Mouse (Mus musculus): ENCODE data around the gene Usp28. TPM values are rescaled to one million over a fixed set of nuclear protein-coding genes. Genes with fewer than 3 reads are reported as not detected.

Gene Usp28
- total RNA-seq (2014; fragmentation: Nextera tagmentation) (28.7 and 33.3 TPM in 2 replicates), total RNA-seq (2017) (12.2 and 12.3 TPM in 2 replicates), polyA plus RNA-seq (2012) (10.1 and 10.7 TPM in 2 replicates)

DNA sequence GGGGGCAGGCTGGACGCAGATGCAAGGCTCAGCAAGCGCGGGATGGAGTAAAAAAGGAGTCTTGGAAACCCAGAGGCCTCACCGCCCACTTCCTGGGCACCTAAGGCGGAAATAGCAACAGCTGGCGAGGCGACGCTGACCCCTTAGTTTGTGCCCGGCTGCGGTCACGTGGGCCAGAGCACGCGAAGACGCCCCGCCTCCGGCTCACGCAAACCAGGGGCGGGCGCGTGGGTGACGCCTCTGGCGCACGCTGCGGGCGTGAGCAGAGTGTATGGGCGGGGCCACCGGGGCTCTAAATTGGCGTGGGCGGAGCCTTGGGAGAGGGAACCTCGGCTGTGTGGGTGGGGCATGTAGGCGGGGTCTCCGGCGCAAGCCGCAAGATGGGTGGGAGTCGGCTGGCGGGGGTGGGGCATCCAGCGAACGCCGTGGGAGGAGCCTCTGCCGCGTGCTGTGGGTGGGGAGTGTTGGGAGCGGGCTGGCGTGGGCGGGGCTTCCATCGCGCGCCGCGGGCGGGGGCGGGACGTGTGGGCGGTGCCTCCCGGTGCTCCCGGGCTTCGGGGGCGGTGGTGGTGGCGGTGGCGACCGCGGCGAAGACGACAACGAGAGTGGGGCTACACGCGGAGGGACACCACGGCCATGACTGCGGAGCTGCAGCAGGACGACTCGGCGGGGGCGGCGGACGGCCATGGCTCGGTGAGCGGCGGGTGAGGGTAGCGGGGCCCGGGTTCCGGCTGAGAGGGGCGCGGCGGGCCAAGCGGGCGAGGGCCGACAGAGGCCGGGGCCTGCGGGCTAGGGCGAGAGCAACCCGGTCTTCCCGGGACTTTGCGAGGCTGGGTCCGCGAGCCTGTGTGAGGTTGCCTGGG, at the start of gene Usp28:
Gene Usp28 (plus strand): TSS at position 531 of the 863 bp plus-strand sequence.
- peak within 1 kb of the TSS; percentile 85 for H3K4me3 ChIP-seq (ENCODE audit: low read depth, low read length)
- H3K9me3 ChIP-seq (replicated peaks), result no peaks in the 10 kb centered on the region
- peak; percentile 86 for DNase-seq (ENCODE audit: low spot score)
- peak; percentile 92 for ATAC-seq (ENCODE audit: extremely low read depth, insufficient number of reproducible peaks, low FRiP score, poor library complexity, severe bottlenecking)
- peaks cover 20% of the 10 kb centered on the region for H3K36me3 ChIP-seq (replicated peaks)
- no peaks in the 10 kb centered on the region for H3K27me3 ChIP-seq (ENCODE audit: insufficient read depth, low read length)
- peaks cover 40% of the 10 kb centered on the region for H3K4me1 ChIP-seq (ENCODE audit: insufficient read depth, low read depth, low read length)
- no peak for TF ChIP-seq GATA2 (IDR thresholded peaks at IDR 0.05; ENCODE audit: borderline replicate concordance, low read depth, low read length)
- no peak for TF ChIP-seq CTCF (IDR thresholded peaks at IDR 0.05; ENCODE audit: low read depth, low read length)
- no peak for TF ChIP-seq GATA1 (IDR thresholded peaks at IDR 0.05; ENCODE audit: borderline replicate concordance, low read length)
- no peak for TF ChIP-seq TAL1 (conservative IDR thresholded peaks at IDR 0.05; ENCODE audit: low read depth, low read length)
- no peak for TF ChIP-seq POLR2AphosphoS5 (IDR thresholded peaks at IDR 0.05; ENCODE audit: insufficient replicate concordance, low read depth, low read length)

DNA sequence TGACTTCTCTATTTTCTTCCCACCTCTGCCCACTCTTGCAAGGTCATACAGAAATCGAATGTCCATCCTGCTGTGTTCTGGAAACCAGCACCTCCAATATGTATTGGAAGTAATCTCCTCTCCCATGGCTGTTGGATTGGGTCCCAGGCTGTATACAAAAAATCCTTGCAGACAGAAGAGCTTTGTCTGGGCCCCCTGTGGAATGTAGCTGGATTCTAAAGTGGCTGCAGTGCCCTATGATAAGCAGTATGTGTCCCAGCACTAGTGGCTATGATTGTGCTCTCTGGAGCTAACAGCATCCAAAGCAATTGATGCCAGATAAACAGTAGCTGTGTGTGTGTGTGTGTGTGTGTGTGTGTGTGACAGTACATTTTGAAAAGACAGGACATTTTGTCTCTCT, 42.8 kb upstream of the Usp28 start:
- H3K9me3 ChIP-seq (replicated peaks), result no peaks in the 10 kb centered on the region
- DNase-seq (ENCODE audit: low spot score) (no peak), ATAC-seq (ENCODE audit: extremely low read depth, insufficient number of reproducible peaks, low FRiP score, poor library complexity, severe bottlenecking) (no peak)

DNA sequence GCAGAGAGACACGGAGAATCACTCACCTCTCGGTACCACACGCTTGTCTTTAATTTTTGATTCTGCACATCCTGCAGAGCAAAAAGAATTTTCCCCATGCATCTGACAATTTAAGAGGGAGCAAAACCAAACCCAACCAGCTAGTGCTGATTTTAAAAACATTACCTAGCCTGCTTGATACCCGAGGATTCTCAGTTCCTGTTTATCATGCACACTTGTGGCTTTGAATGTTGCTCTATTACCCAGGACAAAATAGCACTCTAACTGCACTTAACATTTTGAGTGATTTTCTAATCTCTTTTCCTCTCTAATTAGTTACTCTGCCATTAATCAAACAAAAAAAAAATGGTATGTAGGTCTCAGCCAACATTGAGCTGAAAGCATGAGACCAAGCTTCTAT, 37.6 kb upstream of the Usp28 start:
- no peak for DNase-seq (ENCODE audit: low spot score)
- no peak for ATAC-seq (ENCODE audit: extremely low read depth, insufficient number of reproducible peaks, low FRiP score, poor library complexity, severe bottlenecking)
- H3K36me3 ChIP-seq (replicated peaks), result no peaks in the 10 kb centered on the region
- H3K27me3 ChIP-seq (ENCODE audit: insufficient read depth, low read length), result peaks cover 6% of the 10 kb centered on the region; the same call in 1 of the 2 replicates
- no peak overlapping the region for H3K4me3 ChIP-seq (ENCODE audit: low read depth, low read length)
- no peak for TF ChIP-seq POLR2AphosphoS5 (IDR thresholded peaks at IDR 0.05; ENCODE audit: insufficient replicate concordance, low read depth, low read length)
- TF ChIP-seq GATA2 (IDR thresholded peaks at IDR 0.05; ENCODE audit: borderline replicate concordance, low read depth, low read length), result no peak
- no peaks in the 10 kb centered on the region for H3K9me3 ChIP-seq (replicated peaks)
- H3K4me1 ChIP-seq (ENCODE audit: insufficient read depth, low read depth, low read length), result no peaks in the 10 kb centered on the region

More for the DNA sequence above, 42.8 kb upstream of the Usp28 start:
- Histone ChIP-seq H3K36me3 (replicated peaks) (no peaks in the 10 kb centered on the region), H3K27me3 (ENCODE audit: insufficient read depth, low read length) (peaks cover 6% of the 10 kb centered on the region), H3K4me3 (ENCODE audit: low read depth, low read length) (no peak overlapping the region), H3K4me1 (ENCODE audit: insufficient read depth, low read depth, low read length) (no peaks in the 10 kb centered on the region)
- TF ChIP-seq CTCF (IDR thresholded peaks at IDR 0.05; ENCODE audit: low read depth, low read length), result no peak
- TF ChIP-seq GATA1 (IDR thresholded peaks at IDR 0.05; ENCODE audit: borderline replicate concordance, low read length), result no peak
- TF ChIP-seq TAL1 (conservative IDR thresholded peaks at IDR 0.05; ENCODE audit: low read depth, low read length), result no peak
- no peak for TF ChIP-seq POLR2AphosphoS5 (IDR thresholded peaks at IDR 0.05; ENCODE audit: insufficient replicate concordance, low read depth, low read length)
- TF ChIP-seq GATA2 (IDR thresholded peaks at IDR 0.05; ENCODE audit: borderline replicate concordance, low read depth, low read length), result no peak

DNA sequence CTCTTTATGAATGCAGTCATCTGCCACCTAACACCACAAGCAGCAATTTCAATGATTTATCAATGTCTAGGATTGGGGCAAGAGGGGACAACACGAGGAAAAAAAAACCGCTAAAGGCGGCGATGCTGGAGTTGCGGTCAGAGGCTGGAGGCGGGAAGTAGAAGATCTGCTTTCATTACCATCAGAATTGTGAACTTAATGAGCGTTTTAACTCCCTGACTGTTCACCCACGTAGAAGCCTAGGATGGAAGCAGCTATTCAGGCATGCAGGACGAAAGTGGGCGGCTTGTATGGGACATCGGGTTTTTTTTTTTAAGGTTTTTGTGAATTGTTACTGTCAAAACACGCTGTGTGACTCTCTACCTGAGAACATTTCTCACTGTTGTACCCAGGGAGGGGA, 23.9 kb upstream of the Usp28 start:
- DNase-seq (ENCODE audit: low spot score), result no peak
- H3K9me3 ChIP-seq (replicated peaks), result no peaks in the 10 kb centered on the region
- no peak overlapping the region for H3K4me3 ChIP-seq (ENCODE audit: low read depth, low read length)
- no peak for ATAC-seq (ENCODE audit: extremely low read depth, insufficient number of reproducible peaks, low FRiP score, poor library complexity, severe bottlenecking)
- TF ChIP-seq CTCF (IDR thresholded peaks at IDR 0.05; ENCODE audit: low read depth, low read length), result no peak
- TF ChIP-seq TAL1 (conservative IDR thresholded peaks at IDR 0.05; ENCODE audit: low read depth, low read length), result no peak
- no peak for TF ChIP-seq POLR2AphosphoS5 (IDR thresholded peaks at IDR 0.05; ENCODE audit: insufficient replicate concordance, low read depth, low read length)
- TF ChIP-seq GATA2 (IDR thresholded peaks at IDR 0.05; ENCODE audit: borderline replicate concordance, low read depth, low read length), result no peak
- no peak for TF ChIP-seq GATA1 (IDR thresholded peaks at IDR 0.05; ENCODE audit: borderline replicate concordance, low read length)
- peaks cover 12% of the 10 kb centered on the region for H3K27me3 ChIP-seq (ENCODE audit: insufficient read depth, low read length)
- H3K4me1 ChIP-seq (ENCODE audit: insufficient read depth, low read depth, low read length), result no peaks in the 10 kb centered on the region
- H3K36me3 ChIP-seq (replicated peaks), result no peaks in the 10 kb centered on the region

DNA sequence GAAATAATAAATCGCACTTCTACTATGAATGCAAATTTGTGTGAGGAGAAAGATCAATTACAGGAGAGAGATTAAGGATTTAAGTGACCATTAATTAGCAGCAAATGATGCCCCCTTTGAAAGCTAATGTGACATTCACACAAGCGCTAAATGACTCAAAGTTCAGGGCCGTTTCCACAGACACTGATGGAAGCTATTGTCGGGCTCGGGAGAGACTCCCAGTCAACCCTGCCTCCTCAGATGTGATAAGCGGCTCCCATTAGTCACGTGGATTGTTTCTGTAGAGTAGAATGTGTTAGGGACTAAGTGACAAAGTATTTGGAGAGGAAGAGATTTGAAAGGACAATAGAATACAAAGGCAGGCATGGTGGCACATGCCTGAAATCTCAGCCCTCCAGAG, 23.0 kb upstream of the Usp28 start:
- Histone ChIP-seq H3K9me3 (replicated peaks) (no peaks in the 10 kb centered on the region), H3K4me1 (ENCODE audit: insufficient read depth, low read depth, low read length) (no peaks in the 10 kb centered on the region), H3K36me3 (replicated peaks) (no peaks in the 10 kb centered on the region), H3K4me3 (ENCODE audit: low read depth, low read length) (no peak overlapping the region), H3K27me3 (ENCODE audit: insufficient read depth, low read length) (peaks cover 12% of the 10 kb centered on the region)
- ATAC-seq (ENCODE audit: extremely low read depth, insufficient number of reproducible peaks, low FRiP score, poor library complexity, severe bottlenecking), result no peak
- TF ChIP-seq CTCF (IDR thresholded peaks at IDR 0.05; ENCODE audit: low read depth, low read length) (no peak), POLR2AphosphoS5 (IDR thresholded peaks at IDR 0.05; ENCODE audit: insufficient replicate concordance, low read depth, low read length) (no peak), GATA1 (IDR thresholded peaks at IDR 0.05; ENCODE audit: borderline replicate concordance, low read length) (no peak), TAL1 (conservative IDR thresholded peaks at IDR 0.05; ENCODE audit: low read depth, low read length) (no peak), GATA2 (IDR thresholded peaks at IDR 0.05; ENCODE audit: borderline replicate concordance, low read depth, low read length) (no peak)
- no peak for DNase-seq (ENCODE audit: low spot score)

DNA sequence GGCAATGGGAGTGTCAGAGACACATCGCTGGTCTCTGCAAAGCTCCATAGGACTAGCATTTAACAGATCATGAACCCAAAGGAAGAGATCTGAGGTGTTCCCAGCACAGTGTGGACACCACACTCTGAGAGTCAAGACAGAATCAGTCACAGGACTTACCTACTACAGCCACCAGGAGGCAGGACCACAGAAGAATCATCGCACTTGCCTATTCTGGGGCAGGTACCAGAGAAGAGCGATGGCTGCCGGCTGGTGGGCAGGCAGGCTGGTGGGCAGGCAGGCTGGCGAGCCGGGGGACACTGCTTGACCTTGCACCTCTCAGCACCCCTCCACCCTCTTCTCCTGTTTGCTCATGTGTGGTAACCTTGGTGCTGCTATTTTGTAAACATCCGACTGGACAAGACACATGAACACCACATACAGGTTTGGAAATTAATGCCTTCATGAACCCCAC, 20.6 kb upstream of the Usp28 start, which contains the start of gene Htr3b:
Gene Htr3b (minus strand): TSS at position 404 of the 454 bp plus-strand sequence.
- no peaks in the 10 kb centered on the region for H3K4me1 ChIP-seq (ENCODE audit: insufficient read depth, low read depth, low read length)
- ATAC-seq (ENCODE audit: extremely low read depth, insufficient number of reproducible peaks, low FRiP score, poor library complexity, severe bottlenecking) (no peak), DNase-seq (ENCODE audit: low spot score) (no peak)
- no peaks in the 10 kb centered on the region for H3K9me3 ChIP-seq (replicated peaks)
- TF ChIP-seq TAL1 (conservative IDR thresholded peaks at IDR 0.05; ENCODE audit: low read depth, low read length) (no peak), CTCF (IDR thresholded peaks at IDR 0.05; ENCODE audit: low read depth, low read length) (no peak), POLR2AphosphoS5 (IDR thresholded peaks at IDR 0.05; ENCODE audit: insufficient replicate concordance, low read depth, low read length) (no peak), GATA1 (IDR thresholded peaks at IDR 0.05; ENCODE audit: borderline replicate concordance, low read length) (no peak), GATA2 (IDR thresholded peaks at IDR 0.05; ENCODE audit: borderline replicate concordance, low read depth, low read length) (no peak)
- H3K27me3 ChIP-seq (ENCODE audit: insufficient read depth, low read length), result peaks cover 12% of the 10 kb centered on the region
- no peak within 1 kb of the TSS for H3K4me3 ChIP-seq (ENCODE audit: low read depth, low read length)
- H3K36me3 ChIP-seq (replicated peaks), result no peaks in the 10 kb centered on the region

Measured in G1E (cell line).